Mouse (Mus musculus) hindlimb bud, embryonic 11.5 days (tissue): ENCODE results near the gene Srbd1.

Experiments used
- DNase-seq: peaks from one replicate; pipeline ENCODE4 v3.0.0-alpha.2; 2012; ENCODE audit warnings: low read depth, low spot score; ENCODE audit errors: extremely low spot score

The Srbd1 gene

GRCm38 (mm10) chr17:86144537-86145078, 367 bp downstream of the Srbd1 start:
- no peak for DNase-seq

GRCm38 (mm10) chr17:86135835-86136234, 9.1 kb downstream of the Srbd1 start:
- DNase-seq: no peak

DNA sequence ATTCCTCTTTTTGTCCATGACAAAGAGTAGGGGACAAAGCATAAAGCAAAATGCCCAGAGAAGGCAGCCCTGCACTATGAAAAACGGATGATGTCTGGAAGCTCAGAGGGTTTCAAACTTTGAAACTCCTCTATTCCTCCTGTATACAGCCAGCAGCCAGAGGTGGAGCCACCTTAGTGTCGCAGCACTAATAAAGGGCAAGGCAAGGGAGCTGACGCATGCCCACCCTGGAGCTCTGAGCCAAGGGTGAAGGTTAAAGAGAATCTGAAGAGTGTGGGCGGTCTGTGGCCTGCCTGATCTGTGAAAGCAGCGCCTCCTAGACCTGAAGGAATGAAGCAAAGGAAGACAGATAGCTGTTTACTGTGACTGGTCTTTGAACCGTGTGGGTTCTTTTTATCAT, 10.5 kb downstream of the Srbd1 start:
- no peak for DNase-seq

DNA sequence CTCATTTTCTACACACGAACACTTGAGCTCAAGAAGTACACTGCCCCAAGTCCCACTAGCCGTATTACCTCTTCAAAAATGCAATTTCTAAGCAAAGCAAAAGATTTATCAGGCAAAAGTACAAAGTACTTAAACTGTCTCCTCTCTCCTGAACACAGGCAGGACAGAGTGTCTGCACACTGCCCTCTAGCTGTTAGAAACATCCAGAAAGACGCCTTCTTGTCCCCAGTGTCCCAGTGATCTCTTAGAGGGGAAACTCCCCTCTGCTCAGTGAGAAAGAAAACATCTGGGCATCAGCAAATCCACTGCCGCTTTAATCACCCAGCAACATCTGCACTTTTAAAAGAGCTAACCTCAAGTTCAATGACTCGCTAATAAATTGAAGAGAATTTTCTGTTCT, 12.4 kb downstream of the Srbd1 start:
- DNase-seq: no peak

- DNase-seq: no peak
These were observed 16.8 kb downstream of the Srbd1 start for GRCm38 (mm10) chr17:86128198-86128597.

DNA sequence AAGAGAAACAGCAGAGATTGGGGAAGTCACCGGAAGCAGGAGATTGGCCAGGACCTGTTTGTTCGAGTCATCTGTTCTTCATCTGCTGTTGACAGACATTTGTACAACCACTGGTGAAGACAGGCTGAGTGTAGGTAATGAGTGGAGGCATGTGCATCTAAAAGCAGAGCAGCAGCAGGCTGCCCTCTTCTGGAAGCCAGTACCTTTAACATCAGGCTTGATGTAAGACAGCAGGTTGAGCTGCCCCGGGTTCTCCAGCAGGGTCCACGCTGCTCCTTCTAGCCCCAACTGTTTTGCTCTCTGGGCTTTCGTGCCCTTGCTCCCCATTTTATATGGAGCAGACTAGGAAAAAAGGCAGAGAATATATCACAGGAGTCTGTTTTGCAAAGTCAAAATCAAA, 19.1 kb downstream of the Srbd1 start:
- no peak for DNase-seq

GRCm38 (mm10) chr17:86123146-86123545, 21.8 kb downstream of the Srbd1 start:
- DNase-seq: no peak

DNA sequence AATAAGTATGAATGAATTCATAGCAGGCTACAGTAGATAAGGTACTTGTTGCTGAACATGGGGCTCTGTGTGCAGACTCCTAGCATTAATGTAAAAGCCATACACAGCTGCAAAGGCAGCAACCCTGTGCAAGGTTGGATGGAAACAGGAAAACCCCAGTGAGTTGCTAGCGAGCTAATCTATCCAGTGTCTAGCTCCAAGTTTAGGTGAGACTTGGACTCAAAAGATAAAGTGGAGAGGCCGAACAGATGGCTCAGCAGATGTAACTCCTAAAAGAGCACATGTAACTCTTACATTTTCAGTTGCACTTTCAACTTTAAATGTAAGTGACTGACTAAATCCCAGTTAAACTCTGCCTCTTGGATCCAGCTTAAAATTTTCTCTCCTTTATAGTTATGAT, 48.1 kb downstream of the Srbd1 start:
- DNase-seq: no peak

GRCm38 (mm10) chr17:86093124-86093523, 51.9 kb downstream of the Srbd1 start:
- no peak for DNase-seq

DNA sequence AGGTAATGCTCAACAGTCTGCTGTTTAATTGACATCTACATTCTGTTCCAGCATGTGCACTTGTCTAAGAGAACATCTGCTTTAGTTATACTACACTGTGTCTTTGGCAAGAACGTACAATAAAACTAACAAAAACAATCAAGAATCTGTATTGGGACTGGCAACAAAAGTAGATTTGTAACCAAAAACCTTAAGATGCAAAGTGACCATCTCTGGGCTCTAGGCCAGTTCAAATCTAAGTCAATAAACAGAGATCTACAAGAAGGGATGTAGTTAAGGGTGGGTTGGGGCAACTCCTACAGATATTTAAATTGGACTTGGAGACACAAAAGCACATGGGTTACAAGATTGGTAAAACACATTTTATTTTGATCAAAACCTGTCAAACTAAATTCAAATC, 53.3 kb downstream of the Srbd1 start:
- no peak for DNase-seq

DNA sequence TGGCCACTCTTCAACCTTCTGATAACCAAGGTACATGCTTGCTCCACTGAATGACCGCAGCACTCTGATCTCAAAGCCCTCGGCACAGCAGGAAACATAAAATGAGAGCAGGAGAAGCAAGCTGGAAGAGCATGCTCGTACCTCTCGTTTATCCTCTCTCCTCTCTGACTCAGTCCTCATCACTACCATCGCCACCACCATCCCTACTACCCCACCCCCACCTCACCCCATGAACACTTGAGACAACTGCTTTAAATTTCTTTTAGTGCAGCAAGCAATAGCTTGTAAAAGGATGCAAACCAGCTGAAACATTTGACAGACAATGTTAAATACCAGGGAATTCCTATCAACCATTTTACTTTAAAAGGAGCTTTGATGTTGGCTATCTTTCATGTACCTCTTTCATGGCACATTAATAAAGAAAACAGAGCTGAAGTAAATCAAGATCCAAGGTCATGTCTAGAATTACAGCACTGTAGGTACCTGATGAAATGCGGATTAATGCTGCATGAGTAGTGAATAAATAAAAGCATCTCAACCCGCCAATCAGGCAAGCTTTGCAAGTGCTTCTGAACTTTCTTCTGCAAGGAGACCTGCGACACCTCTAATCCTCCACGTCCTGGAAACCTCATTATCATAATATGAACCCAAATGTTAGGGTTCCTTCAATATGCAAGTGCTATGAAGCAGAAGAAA, 54.9 kb downstream of the Srbd1 start:
- DNase-seq: peak; percentile 5

DNA sequence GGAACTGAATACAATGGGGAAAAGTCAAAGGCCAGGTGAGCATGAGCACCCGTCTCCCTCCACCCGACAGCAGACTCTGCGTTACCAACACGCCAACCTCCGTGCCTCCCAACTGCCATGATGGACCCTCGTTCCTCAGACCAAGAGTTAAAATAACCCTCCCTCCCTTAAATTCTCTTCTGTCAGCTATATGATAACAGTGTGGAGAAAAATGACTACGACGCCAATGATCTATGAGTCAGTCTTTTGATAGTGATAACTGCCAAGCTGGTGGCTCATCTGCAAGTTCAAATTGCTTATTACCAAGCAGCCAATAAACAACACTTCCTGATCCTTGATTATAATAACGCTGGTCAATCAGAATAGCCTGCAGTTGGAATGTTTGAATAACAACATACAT, 57.1 kb downstream of the Srbd1 start:
- DNase-seq: no peak

- DNase-seq: no peak
These were observed 58.8 kb downstream of the Srbd1 start for GRCm38 (mm10) chr17:86086191-86086590.

- DNase-seq: no peak
These were observed 61.8 kb downstream of the Srbd1 start for GRCm38 (mm10) chr17:86083207-86083606.

- DNase-seq: no peak
These were observed 66.9 kb downstream of the Srbd1 start for GRCm38 (mm10) chr17:86078060-86078459.

DNA sequence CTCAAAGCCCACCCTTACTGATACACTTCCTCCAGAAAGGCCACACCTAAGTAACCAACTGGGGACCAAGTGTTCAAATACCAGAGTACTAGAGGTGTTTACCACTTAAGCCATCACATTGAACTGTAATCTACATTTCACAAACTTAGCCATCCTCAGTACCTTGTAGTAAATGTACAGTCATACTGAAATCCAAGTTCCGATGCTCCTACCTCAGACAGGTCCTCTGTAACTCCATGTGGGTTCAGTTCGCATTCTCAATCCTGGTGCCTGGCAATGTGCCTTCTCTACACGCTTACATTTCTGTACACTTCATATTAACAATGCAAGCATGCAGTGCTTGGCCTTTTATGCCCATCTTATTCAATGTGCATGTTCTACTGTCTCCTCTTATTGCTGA, 77.5 kb downstream of the Srbd1 start:
- no peak for DNase-seq

- DNase-seq: no peak
These were observed 79.1 kb downstream of the Srbd1 start for GRCm38 (mm10) chr17:86065833-86066232.

- DNase-seq: peak; percentile 28
These were observed 81.5 kb downstream of the Srbd1 start for GRCm38 (mm10) chr17:86063461-86063860.

DNA sequence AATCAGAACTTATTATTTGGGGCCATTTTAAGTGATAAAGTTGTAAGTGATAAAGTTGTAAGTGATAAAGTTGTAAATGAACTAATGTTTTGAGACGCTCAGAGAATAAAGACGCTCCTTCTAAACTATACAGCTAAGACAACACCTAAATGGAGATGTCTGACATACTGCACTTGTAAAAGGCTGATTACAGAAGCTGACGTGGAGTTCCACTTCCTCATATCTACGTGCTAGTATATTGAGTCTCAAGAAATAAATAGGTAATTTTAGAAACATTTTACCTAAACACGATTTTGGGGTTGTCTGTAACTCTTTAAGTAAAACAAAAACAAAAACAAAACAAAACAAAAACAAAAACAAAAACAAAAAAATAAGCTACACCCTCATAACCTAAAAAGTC, 84.1 kb downstream of the Srbd1 start:
- no peak for DNase-seq

- no peak for DNase-seq
These were observed 104.6 kb downstream of the Srbd1 start for GRCm38 (mm10) chr17:86040221-86040984.

DNA sequence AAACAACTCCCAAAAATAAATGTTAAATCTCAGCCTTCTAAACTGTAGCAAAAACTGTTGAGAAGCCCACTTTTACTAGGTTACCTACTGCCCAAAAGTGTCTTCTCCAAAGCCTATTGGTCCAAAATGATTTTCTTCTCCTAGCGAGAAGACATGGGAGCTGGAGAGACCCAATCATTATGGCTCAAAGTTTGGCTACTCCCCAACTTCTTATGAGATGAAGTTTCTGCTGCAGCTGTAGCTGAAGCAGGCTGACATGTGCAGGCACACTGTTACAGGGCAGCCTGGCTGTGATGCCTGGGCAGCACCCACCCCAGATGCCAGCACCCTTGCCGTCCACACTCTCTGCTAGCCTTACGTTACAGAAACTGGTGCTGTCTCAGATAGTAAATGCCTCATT, 105.2 kb downstream of the Srbd1 start:
- DNase-seq: no peak

DNA sequence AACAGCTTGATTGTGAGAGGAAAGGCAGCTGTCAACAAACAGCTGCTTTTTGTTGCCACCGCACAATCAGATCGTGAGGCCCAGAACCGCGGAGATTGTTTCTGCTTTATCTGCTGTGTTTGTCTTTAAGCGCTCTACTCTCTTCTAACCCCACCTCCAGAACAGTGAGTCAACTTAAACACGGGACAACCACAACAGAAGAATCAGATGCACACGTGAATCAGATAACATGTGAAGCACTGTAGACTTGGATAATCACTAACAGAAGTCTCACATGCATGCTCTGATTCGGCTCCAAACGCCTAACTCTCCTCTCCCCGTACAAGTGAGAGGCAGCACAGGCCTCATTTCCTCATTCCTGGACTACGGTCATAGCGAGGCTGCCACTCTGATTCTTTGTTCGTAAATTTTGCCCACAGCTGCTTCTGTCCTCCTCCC, 106.7 kb downstream of the Srbd1 start:
- DNase-seq: no peak
